Mouse (Mus musculus) 3T3-L1 (cell line): Measurements from ENCODE around the gene Sh3d19.
A peak's percentile ranks its signal among the peaks of the same experiment; 100 is the strongest.

Source experiments
- DNase-seq: peaks from one replicate; pipeline ENCODE4 v3.0.0-alpha.2; 2015; ENCODE audit warnings: low read depth, low spot score

Sh3d19 gene

DNA sequence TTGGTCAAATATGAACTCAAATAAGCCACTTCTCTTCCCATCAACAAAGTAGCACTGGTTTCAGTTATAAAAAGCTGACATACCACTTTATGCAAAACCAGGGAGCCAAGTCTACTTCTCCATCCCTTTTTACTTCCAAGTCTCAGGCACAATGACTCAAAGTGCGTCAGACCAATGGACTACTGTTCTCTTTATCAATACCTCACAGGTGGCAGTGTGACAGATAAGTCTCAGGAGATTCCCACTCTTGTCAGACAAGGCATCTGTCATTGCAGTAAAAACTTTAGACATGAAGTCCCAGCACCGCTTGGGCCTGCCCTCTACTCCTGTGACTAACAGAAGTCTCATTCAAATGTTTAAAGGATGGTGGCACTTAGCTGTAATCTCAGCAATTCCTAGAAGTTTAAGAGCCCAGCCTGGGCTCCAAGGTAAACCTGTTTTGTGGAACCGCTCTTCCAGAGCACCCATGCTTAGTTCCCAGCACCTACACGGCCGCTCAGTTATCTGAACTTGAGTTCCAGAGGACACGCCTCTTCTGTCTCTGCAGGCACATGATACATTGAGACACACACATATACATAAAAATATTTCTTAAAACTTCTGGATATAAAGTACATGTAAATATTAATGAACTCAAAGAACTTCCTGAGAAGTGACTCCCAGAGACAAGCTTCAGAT is 165.1 kb downstream of the Sh3d19 start:
- DNase-seq: no peak

DNA sequence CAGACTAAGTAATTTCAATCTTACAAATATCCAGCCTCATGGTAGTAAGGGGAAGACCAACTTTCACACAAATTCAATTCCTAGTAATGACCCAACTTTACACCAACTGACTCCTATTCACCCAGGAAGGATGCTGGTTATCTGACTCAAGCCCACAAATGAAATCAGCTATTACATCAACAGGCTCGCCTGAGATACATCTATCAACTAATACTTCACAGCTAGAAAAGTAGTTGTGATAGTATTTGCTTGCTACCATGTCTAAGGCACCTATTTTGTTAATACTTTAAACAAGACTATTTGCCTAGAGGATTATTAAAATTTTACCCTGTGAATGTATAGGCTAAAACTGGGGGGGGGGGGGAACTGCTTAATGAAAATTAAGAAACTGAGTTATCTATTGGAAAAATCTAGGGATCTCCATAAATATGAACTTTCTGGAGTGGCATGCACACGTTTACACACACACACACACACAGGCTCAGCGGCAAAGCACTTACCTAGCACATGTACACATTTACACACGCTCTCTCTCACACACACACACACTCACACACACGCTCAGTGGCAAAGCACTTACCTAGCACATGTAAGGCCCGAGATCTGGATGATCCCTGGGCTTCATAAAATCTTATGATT is 166.1 kb downstream of the Sh3d19 start:
- no peak for DNase-seq

DNA sequence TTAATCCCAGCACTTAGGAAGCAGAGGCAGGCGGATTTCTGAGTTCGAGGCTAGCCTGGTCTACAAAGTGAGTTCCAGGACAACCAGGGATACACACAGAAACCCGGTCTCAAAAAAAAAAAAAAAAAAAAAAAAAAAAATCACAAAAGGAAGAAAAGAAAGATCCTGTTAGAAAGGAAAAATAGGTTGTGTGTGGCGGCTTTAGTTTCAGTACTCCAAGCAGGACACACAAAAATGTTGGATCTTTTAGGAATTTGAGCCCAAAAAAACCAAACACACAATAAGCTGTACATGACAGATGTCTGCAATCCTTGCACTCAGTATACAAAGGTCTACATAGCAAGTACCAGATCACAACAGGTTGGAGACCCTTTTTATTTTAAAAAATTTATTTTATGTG is 168.8 kb downstream of the Sh3d19 start:
- DNase-seq: no peak

DNA sequence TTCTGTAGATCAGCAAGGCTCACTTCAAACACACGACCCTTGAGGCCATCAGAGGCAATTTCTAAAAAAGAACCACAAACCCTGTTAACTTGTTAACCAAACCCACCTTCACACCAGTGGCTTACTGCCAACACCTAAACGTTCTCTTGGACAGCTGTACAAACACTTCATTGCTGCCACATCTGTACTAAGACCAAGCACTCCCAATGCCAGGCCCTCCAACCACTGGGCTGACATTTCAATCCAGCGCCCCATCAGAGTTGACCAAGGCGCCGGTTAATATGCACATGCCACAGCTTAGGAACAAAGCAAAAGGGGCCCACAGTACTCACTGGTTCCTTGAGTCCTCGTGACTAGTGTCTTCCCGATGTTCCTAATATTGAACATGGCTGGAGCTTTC is 170.5 kb downstream of the Sh3d19 start:
- peak; percentile 48 for DNase-seq

DNA sequence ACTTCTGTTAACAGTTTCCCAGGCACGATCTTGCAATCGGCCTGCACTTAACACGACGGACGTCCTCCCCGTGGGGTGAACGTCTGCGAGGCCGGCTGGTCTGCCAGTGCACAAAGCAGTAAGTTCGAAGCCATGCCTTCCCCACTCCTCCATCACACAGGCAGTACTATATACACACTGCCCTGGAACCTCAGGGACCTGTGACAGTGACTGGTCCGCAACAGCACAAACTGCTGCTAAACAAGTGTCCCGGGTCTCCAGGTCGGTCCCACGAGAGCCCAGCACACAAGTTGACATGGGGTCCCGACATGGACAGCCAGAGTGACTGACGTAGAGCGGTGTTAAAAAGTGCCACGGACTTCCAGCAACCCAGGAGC is 171.0 kb downstream of the Sh3d19 start:
- DNase-seq: peak; percentile 41

DNA sequence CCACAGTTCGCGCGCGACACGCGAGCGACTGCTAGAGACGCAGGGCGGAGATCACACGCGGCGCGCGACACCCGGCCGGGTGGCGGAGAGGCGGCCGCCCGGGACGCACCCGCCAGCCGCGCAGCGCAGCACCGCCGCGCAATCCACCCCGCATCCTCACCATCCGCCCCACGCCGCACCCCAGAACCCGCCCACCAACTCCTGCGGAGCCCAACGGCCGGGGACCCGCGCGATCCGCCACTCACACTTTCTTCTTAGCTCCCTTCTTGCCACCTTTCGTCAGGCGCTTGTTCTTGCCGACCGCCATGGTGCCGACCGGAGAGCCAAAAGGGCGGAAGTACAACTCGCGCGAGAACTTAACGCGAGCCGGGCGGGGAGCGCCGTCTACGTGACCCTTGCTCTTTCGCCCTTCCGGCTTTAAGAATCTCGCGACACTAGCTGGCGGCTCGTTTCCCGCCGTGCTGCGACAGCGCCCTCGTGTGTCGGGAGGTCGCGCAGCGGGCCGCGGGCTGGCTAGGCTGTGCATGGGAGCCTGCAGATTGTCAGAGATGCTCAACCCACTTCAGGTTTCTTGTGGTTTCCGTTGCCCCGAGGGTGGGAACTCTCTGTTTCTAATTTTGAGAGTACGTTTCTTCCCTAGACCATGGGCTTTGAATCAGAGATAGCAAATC is 171.5 kb downstream of the Sh3d19 start, which contains the start of gene Rps3a1:
Gene Rps3a1 (minus strand): TSS at position 440 of the 671 bp plus-strand sequence.
- peak; percentile 97 for DNase-seq

DNA sequence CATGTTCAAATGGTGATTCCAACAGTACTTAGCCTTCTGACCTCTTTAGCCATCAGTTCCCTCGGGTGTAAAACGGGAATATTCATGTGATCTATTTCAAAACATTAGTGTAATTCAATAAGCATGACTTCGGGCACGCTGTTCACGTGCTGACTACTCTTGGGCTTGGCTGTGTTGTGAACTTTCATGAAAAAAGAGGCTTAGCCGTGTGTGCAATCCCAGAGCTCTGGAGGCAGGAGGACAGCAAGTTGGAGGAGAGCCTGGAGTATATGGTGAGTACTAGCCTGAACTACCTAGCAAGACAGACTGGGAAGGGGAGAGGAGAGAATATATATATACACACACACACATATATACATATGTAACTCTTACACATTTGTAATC is 172.0 kb downstream of the Sh3d19 start:
- DNase-seq: no peak

DNA sequence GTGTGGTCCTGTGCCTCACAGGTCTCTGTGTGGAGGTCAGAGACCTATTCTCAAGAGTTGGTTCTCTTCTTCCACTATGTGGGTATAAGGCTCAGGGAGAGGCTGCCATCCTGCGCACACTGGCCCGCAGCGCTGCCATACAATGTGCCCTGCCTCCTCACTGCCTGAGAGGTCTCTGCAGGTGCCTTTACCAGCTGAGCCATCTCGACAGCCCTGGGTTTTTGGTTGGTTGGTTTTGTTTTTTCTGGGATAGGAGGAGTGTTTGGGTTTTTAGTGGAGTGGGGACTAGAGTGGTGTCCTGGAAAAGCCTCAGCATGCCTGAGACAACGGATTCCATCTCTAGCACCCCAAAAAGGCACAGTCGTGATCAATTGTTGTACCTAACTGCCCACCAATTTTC is 172.4 kb downstream of the Sh3d19 start:
- DNase-seq: no peak

DNA sequence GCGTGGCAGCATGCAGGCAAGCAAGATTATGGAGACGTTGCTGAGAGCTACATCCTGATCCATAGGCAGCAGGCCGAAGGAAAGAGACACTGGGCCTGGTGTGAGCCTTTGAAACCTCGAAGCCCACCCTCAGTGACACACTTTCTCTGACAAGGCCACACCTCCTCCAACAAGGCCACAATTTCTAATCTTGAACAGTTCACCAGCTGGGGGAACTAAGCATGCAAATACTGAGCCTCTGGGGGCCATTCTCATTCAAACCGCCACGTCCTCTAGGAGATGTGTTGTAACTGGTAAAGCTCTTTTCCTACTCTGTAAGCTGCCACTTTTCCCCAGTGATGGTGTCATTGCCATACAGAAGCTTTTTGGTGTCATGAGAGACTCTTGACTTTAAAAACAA is 178.2 kb downstream of the Sh3d19 start:
- DNase-seq: no peak

DNA sequence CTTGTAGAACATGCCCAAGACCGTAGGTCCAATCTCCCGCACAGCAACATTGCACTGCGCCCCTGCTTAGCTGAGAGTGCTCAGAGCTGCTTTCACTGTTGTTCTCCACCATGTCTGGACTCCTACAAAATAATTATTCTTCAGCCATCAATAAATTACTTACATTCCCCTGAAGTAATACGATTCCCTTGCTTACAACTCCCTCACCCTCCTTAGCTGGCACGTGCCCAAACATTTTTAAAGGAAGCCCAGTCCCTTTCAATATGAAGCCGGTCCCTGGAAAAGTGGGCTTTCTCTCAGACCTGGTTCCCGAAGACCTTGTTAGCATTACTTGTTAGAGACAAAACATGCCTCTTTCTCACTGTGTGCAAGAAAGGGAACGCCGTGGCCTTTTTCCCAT is 178.6 kb downstream of the Sh3d19 start:
- no peak for DNase-seq

DNA sequence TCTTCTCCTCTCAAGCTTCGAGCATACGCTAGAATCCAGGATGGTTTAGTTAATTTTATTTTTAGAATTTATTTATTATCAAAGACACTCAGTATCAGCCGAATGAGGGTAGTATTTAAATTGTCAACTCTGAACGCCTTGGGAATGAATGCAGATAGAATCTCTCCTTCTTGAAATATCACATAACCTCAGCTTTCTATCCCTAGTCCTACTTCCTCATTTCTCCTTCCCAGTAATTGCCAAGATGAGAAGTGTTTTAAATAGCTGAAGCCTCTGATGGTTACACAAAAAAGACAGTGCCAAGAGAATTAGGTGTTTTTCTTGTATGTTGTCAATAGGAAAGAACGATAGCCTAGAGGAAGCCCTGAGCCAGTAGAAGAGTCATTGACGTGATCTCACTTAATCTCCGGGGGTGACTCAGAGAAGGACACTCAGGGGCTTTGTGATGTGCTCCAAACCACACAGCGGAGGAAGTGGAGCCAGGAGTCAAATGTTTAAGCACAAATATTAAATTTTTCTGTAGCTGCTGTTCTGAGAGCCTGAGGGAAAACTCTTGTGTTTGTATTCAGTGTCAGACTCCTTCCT is 198.0 kb downstream of the Sh3d19 start:
- peak; percentile 50 for DNase-seq

DNA sequence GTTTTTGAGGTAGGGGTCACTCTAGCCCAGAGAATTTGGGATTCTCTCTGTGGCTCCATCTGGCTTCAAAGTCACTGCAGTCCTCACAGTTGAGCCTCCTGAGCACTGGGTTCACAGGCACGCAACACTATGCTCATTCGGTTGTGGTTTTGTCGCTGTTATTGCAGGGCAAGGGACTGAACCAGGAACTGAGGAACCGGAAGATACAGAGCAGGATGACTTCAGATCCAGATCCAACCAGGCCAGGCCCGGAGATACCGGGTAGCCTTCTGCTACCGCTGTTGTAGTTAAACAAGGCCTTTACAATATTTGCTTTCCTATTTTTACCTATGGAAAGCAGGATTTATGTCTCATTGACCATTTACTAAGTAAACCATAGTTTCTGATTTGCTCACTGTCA is 208.8 kb downstream of the Sh3d19 start:
- DNase-seq: no peak
